Mouse (Mus musculus) thymus, postnatal 14 days (tissue): ENCODE measurements around the gene Gm20388.

Experiments used
- DNase-seq: peaks from one replicate; pipeline ENCODE4 v3.0.0; 2021

The Gm20388 gene

DNA sequence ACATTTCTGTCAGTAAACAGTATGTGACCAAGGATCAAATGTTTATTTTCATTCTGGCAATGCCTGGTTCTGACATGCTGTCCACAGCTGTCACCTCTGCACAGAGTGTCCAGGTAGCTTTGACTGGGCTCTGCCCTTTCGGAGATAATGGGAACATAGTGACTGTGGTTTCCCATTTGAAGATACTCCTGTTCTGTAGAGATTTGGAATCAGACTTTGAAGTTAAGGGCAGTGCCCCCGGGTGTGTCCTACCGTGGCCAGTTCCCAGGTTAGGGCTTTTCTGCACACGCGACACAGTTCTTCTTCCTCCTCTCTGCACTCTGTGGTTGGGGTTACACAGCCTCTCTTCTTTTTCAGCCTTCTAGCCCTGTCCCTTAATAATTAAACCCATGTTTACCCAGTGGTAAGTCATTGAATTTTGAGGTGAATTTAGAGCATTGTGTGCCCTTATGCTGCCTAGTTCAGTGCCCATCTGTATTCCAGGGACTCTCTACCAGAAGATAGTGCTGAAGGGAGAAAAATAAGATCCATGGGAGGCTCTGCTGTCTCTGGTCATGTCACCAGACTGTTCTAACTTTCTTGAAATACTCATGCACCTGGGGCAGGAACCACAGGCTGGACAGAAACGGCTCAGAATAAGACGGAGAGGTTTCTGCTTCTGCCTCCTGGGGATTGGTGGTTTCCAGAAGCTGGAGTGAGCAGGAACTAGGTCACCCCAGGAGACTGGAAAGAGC is 4368.5 kb downstream of the Gm20388 start:
- DNase-seq, result no peak

DNA sequence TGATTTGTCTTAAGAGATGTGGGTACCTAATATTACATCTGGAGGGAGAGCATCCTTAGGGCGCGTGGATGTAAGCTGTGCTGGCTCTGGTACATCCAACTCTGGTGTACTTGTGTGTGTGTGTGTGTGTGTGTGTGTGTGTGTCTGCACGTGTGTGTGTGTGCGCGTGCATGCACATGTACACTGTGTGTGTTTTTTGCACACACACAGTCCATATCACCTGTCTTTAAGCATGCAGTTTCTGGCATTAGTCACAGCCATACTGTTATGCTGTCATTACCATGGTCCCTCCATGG is 4369.0 kb downstream of the Gm20388 start:
- DNase-seq, result no peak

DNA sequence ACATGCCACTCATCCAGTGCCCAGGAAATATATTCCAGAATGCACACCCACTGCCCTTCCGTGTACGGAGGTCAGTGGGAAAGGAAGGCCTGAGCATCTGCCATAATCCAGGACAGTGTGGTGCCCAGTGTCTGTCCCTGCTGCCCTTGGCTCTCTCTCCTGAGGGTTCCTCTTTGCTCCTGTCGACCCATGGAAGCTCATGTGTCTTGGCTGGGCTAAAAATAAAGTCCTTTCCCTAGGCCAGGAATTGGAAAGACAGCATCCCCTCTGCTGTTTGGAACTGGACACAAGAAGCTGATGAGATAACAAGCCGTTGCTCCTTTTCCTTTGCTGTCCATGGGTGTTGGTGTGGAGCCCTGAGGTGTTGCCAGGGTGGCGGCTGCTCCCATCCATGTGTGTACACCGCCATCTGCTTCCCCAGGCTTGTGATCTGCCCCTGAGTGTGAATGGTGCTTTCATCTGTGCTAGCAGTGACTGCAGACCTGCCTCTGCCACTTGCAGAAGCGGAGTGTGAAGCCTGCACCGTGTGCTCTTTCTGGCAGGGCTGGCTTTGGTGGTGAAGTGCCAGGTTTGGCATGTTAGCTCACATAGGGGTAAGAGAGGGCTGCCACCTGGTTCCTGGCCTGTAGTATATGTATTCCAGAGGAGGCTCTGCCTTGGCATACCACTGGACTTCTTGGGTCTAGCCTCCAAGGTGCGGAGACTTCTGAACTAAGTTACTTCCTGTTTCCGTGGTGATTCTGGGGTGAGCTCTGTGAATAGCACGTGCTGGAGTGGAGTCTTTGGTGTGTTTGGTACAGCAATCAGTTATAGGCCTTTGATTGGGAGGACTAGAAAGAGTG is 4371.3 kb downstream of the Gm20388 start:
- DNase-seq, result peak; percentile 39

DNA sequence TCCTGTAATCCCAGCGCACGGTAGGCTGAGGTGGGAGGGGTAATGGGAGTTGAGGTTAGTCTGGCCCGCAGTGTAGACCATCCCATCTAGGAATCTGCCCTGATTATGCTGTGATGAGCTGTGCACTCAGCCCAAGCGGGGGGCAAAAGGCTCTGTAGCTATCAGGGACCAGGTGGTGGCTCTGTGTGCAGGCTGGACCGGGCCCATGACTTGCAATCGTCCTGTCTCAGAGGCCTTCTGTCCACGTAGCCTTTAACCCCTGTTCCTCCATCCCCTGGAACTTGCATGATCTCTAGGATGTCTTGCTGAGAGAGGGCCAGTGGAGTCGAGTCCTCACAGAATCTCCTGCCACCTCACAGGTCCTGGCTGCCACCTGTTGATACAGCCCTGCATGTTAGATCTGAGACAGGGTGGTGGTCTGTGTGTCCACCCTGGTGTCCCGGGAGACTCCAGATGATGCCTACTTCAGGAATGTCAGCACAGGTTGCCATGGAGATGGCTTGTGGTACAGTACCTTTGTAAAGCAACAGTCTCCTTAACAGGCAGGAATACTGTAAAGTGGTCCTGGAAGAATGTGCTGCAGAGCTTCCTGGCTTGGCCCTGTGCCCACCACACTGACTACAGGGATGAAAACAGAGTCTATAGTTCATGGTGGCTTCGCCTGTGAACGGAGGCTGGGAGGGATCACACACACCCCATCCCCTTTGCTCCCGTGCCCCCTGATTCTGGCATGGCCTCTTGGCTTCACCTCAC is 4372.4 kb downstream of the Gm20388 start:
- DNase-seq, result no peak

DNA sequence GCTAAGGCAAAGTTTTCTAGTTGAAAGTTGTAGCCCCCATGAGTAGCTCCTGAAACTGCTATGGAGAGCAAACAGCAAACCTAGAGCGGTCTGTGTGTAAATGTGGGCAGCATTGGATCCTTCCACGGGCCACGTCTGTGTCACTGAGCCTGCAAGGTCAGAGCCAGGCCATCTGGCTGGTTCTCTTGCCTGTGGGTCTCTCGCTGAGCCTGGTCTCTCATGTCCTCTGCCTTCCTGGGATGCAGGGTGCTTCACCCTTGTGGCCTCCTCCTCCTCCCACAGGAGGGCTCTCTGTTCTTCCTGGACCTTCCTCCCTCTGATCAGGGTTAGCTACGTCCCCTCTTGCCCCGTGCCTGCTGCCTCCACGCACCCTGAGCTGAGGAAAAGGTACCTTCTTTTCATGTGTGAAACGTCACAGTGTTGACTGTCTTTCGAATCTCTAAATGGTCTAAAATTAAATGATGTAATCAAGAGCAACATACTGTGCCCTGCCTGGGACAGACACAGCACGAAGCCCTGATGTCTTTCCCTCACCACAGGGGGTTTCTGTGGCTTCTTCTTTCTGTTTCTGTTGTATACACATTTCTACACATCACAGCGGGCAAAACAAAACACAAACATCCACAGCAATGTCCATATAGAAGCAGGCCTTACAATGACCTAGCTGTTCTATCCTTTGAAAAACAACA is 4373.1 kb downstream of the Gm20388 start:
- no peak for DNase-seq

DNA sequence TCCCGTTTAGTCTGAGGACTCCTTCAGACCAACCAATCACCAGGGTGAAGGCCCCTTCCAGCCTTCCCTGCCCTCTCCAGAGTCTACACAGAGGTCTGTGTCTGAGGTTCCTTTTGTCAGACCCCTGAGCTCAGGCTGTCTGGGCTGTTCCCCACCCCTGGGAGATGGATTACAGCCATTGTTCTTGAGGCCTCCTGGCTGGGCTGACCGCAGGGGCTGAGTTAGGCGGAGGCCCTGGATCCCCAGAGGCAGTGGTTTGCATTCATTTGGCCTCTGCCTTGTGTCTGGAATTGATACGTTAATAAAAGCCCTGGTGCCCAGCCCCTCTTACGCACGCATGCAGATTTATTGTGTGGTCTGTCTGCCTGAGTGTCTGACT is 4373.7 kb downstream of the Gm20388 start:
- no peak for DNase-seq

DNA sequence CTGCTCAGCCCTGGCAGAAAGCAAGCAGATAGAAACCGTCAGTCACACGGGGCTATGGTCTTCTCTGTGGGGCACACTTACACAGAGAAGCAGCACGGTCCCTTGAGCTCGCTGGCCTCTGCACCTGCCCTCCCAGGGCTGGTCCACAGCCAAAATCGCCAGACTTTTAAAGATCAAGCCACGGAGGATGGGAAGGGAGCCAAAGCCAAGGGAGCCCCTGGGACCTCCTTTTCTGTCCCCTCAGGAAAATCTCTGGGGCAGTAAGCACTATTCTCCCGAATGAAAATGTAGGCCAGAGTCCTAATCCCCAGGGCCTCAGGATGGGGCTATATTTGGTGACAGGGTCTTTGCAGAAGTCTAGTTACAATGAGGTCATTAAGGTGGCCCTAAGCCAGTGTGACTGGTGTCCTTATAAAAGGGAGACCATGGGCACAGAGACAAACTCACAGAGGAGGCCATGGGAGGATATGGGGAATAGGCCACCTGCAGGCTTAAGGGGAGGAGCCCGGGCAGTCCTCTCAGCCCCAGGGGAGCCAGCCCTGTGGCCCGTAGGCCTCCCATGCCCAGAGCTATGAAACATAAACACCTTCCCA is 4374.4 kb downstream of the Gm20388 start:
- DNase-seq, result no peak

DNA sequence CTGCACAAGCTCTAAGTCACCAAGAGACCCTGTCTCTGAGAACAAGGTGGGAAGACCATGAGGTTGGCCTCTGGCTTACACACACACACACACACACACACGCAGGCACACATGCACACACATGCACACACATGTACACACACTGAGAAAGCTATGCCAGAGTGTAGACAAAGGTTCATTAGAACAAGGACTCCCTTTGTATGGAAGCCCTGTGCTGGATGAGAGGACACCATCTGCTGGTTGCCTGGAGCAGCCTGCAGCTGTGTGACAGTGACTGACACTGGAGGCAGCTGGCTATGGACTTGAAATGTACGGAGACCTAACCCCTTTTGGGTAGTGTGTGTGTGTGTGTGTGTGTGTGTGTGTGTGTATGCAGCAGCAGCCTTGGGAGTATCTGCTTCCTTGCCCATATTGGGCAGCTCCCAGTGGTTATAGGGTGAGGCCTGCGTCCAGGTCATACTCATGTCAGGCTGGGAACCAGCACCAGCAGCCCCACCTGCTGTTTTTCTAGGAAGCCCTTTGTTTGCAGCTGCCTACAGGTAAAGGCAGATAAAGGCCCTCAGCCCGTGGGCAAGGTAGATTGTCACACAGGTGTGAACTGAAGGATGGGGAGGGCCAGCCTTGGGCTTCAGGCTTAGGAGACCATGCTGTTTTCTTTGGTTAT is 4376.0 kb downstream of the Gm20388 start:
- DNase-seq, result peak; percentile 55

DNA sequence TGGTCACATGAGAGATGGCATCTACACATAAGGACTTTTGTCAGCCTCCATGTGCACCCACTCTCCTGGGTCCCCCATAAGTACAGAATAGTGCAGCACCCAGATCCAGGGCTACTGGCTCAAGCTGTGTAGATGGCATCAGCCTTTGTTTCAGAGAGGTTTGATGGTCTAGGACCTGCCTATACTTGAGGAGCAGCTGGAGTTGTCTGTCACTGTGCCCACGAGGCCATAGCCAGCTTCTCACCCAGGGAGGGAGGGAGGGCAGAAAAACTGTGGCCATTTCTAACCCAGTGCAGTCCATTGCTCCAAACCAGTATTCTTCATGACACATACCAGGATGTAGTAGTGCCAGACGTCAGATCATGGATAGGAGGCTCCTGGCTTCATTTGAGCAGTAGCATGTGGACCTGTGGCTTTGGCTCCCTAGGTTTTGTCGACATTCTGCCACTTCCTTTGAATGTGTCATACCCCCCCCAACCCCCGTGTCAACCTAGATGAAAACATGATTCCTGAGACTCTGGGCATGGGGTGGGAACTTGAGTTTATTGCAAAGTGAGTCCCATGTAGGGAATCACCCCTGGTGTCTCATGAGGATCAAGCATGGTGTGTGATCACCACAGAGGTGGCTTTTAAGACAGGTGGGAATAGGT is 4377.7 kb downstream of the Gm20388 start:
- DNase-seq, result no peak

DNA sequence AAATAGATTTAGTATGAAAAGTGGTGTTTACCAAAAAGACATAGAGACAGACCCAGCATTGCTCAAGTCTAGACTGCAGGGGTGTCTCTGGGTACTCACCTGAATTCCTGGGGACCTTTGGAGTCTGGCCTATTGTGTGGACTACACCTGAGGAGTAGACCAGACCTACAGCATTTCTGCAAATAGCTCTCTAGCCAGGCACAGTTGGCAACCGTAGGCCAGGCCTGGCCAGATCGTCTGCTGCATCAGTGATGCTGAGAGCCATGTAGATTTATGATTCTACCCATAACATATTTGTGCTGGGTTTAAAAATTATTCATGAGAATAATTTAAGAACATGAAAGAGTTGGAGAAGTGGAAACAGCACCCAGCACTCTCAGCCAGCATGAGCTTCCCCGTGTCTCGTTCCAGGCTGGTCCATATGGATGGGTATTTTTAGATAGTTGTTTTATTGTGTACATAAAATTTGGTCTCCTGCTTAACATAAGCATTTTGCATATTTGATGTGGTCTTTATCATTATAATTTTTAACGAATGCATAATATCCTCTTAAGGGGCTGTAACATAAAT is 4378.9 kb downstream of the Gm20388 start:
- DNase-seq, result no peak

DNA sequence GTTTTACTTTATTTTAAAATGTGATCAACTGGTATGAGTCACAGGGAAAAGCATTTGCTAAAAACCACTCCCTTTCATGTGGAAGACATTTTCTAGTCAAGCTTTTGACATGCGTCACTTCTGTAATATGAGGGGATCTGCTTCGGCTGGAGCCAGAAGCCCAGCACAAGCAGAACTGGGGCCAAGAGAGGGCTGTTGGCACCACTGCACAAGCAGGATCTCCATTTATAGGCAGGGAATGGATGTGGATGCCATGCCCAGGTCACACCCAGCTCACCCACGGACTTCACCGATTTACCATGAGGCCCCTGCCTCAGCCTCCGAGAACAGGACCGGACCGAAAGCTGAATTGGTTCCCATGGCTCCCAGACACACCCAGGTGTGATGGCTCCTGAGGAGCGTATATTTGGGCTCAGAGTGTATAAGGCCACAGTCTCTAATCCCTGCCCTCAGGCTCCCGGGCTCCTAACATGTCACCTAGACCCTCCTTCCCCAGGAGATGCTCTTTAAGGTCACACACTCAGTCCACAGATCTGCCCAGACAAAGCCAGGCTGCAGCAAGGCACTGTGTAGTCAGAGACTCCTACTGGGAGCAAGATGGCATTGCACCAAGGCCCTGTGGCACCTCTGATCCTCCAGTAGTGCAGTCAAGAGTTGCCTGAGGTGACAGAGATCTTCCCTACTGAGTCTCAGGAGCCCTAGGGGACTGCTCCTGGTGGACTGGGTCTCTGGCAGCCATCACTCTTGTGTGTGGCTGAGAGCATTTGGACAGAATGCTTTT is 4380.5 kb downstream of the Gm20388 start:
- peak; percentile 52 for DNase-seq

DNA sequence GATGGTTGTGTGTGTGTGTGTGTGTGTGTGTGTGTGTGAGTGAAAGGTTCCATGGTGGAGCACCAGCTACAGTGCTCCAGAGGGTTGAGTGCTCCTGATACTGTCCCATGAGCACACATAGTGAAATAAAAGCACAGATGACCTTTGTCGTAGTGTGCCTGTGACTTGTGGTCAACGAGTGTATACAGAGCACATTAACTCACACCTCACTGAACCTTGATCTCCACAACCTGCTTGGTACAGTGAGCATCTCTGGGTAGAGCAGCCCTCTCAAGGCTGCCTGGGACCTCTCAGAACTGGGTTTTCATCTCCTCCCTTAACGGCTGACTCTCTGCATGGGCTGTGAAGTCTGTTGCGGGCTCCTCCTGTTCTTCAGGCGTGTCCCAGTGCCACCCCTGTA is 4381.1 kb downstream of the Gm20388 start:
- DNase-seq, result no peak

DNA sequence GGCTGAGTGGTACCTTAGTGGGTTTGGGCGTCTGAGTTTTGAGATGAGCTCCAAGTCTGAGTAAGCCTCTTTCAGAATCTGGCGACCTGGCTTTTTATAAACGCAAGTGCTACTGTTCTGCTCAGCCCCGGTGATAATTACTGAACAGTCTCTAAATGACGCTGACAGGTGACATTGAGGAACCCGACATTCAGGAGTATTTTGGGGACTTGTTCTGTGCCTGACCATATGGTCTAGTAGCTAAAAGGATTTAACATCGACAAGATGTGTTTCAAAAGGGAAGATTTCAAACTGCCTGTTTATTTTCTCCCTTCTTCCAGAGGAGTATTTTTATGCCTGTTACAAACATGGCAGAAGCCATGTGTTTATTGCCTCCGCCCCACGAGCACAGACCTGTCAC is 4382.3 kb downstream of the Gm20388 start:
- DNase-seq, result no peak

DNA sequence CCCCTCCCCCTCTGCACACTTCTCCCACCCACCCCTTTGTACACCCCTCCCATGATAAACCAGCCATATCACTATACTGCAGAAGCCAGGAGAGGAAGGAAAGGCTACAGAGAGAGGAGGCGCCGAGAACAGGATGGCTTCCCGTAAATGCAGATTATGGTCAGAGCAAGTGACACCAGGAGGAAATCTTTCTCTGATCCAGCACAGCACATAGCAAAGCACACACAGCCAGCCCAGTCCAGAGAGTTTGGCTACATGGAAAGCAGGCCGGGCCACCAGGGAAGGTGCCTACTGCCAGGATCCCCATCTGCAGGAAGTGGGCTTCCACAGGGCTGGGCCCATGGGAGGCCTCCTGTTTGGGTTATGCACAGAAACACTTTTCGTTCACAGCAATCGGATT is 4383.8 kb downstream of the Gm20388 start:
- DNase-seq, result no peak

DNA sequence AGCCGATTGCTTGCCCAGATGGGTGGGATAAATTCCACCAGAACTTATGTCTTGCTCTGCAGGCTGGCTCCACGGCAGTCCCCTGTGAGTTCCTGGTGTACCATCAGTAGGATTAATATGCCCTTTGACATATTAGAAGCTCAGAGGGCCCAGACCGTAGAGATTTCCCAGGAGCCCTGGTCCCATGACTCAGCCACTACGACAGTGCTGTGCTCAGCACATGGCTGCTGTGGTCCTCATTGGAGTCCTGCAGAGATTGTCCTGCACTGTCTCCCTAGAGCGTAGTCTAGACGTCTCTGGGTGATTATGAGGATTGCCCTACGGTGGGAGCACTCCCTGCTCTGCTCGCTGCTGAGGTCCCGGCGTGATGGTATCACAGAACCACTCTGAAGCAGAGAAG is 4384.3 kb downstream of the Gm20388 start:
- DNase-seq, result no peak

DNA sequence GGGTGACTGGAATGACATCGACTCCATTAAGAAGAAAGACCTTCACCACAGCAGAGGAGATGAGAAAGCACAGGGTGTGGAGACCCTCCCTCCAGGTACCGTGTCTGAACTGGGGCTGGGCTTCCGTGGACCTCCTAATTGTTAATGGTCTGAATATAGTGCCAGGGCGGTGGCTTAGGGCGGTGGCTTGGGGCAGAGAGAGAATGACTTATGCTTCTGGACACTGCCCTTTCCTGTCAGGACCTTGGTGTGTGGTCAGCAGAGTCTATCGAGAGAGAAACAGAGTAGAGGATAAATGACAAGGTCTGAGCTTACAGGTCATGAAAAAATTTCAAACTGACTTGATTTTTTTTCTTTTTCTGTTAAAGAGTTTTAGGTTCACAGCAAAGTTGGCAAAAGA is 4384.7 kb downstream of the Gm20388 start:
- DNase-seq, result no peak

DNA sequence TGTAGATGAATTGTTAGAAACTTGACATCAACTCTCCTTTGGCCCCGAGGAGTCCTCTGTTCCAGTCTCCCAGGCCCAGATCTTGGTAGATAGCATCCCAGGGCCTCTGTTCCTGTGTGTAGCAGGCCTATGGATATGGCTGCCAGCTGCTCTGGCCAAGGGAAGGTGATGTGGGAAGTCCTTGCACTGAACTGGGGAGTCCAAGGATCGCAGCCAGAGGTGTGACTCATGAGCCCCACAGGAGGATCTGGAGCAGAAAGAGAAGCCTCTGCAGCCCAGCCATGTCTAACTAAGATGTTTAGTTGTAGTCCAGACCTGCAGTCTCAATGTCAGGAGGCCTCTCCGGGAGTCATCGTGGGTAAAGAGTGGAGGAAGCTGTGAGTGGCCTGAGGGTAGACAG is 4390.9 kb downstream of the Gm20388 start:
- DNase-seq, result no peak

DNA sequence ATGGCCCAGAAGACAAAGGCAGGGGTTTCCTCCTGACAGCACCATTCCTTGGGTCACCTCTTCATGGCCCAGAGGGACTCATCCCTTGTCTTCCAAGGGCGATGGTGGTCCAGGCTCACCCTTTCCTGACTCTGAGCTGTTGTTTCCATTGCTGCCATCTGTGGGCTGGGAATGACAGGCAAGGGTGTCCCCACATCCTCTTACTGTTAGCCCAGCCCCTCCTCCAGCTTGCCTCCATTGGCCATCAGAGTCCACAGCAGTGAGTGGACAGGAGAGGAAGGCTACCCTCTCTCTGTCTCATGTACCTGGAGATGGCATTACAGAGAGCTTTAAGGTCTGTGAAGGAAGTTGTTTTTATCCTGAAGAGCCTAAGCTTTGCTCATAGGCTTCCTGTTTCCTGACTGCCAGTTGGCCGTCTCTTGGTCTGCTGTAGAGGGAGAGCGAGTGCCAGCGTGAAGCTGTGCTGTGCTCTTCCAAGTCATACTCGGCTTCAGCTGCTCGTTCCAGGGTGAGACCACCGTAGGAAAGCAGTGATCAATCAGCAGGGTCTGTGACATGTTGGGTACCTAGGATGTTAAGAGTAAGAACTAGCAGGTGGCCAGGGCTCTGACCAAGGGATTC is 4391.4 kb downstream of the Gm20388 start:
- DNase-seq, result no peak

DNA sequence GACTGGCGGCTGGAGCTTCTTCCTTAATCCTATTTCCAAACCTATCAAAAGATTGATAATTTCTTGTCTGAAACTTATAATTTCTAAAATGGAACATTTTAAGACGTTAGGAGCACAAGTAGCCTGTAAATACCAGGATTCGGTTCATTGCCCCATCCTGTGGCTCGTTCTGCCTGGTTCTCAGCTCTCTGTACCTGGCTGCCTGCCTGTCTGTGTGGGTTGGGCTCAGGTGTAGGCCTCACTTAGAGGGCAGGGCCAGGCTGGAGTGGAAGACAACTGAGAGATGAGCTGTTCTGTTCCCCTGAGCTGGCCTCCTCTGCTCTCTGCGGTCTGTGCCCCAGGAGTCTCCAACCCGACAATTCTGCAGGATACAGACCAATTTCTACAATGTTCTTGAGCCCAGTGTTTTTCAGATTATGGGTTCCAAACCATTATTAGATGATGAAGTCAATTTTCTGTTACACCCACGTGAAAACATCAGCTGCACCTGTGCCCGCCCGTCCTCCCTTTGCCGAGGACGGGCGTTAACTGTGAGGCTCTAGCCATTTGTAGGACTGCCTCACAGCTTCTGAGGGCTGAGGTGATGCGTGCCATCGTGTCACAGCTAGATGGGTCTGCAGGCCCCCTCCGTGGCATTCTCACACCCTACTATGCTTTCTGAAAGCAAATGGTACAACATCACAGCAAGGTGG is 4392.7 kb downstream of the Gm20388 start:
- no peak for DNase-seq

DNA sequence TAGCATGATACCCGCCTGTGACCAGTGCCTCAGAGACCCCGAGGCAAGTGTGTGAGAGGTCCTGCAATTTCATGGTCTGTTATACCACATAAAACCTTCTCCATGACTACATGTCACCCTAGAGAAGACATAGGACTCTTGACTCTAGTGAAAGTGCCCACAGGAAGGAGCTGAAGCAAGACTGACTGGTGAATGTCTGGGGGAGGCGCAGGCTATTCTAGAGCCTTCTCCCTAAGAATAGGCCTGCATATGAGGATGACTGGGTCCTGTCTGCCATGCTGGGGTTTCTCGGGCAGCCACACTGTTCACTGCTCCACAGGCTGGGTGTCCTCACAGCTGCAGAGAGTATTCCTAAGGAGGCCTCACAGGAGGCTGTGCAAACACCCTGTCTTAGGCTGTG is 4393.5 kb downstream of the Gm20388 start:
- no peak for DNase-seq
